Mouse (Mus musculus) neural tube, embryonic 14.5 days (tissue): Measurements from ENCODE around the gene Gpr107. TPM values are rescaled to one million over a fixed set of nuclear protein-coding genes. Genes with fewer than 3 reads are reported as not detected.
A peak's percentile ranks its signal among the peaks of the same experiment; 100 is the strongest.

Experiments
- ATAC-seq: fragments of 200-750 bp; cut with Nextera tagmentation; 2 replicates; pipeline ENCODE4 v1.8.0; 2017; ENCODE audit warnings: low read depth, mild to moderate bottlenecking, moderate TSS enrichment, moderate library complexity
- H3K27ac ChIP-seq: fragments of 300-500 bp; sonication (generic); 2 replicates; pipeline ENCODE4 v1.5.1; 2014; ENCODE audit warnings: low read depth, mild to moderate bottlenecking, control low read depth, low read length, moderate library complexity, mixed read lengths
- H3K27me3 ChIP-seq: fragments of 300-500 bp; sonication (generic); 2 replicates; pipeline ENCODE4 v1.6.1; 2014; ENCODE audit warnings: low read length; ENCODE audit not compliant: control insufficient read depth, insufficient read depth
- H3K36me3 ChIP-seq: fragments of 300-500 bp; sonication (generic); 2 replicates; pipeline ENCODE4 v1.6.1; 2014; ENCODE audit warnings: low read length, mixed read lengths; ENCODE audit not compliant: control insufficient read depth, insufficient read depth
- H3K4me1 ChIP-seq: fragments of 300-500 bp; sonication (generic); 2 replicates; pipeline ENCODE4 v1.6.1; 2014; ENCODE audit warnings: low read length; ENCODE audit not compliant: control insufficient read depth, insufficient read depth
- H3K4me2 ChIP-seq: fragments of 300-500 bp; sonication (generic); 2 replicates; pipeline ENCODE4 v1.6.1; 2014; ENCODE audit warnings: mild to moderate bottlenecking, low read depth, low read length, control low read depth
- H3K4me3 ChIP-seq: fragments of 300-500 bp; sonication (generic); 2 replicates; pipeline ENCODE4 v1.5.1; 2014; ENCODE audit warnings: low read depth, low read length, control low read depth, mixed read lengths
- H3K9ac ChIP-seq: fragments of 300-500 bp; sonication (generic); replicated peaks from 2 replicates; pipeline ENCODE4 v1.6.1; 2014; ENCODE audit warnings: low read depth, mild to moderate bottlenecking, control low read depth, low read length, mixed read lengths
- H3K9me3 ChIP-seq: fragments of 300-500 bp; sonication (generic); 2 replicates; pipeline ENCODE4 v1.6.1; 2016; ENCODE audit warnings: low read length; ENCODE audit not compliant: control insufficient read depth
- WGBS: fragments of 180-500 bp; shearing (Covaris S2); extraction: QIAGEN DNeasy Blood & Tissue Kit; methylation state at CpG from one replicate; pipeline ENCODE4 v1.1.7; 2014; 5-methylcytosine and 5-hydroxymethylcytosine counted together
- polyA plus RNA-seq: library from polyadenylated mRNA; unstranded; fragments of >200 nt; fragmentation: Nextera tagmentation; extraction: Ambion mirVana; gene quantifications from 2 replicates; pipeline ENCODE4 v1.2.1, GENCODE M21; 2014

The Gpr107 gene
- polyA plus RNA-seq, 1 experiment from 2014 or later: 24.2 TPM

DNA sequence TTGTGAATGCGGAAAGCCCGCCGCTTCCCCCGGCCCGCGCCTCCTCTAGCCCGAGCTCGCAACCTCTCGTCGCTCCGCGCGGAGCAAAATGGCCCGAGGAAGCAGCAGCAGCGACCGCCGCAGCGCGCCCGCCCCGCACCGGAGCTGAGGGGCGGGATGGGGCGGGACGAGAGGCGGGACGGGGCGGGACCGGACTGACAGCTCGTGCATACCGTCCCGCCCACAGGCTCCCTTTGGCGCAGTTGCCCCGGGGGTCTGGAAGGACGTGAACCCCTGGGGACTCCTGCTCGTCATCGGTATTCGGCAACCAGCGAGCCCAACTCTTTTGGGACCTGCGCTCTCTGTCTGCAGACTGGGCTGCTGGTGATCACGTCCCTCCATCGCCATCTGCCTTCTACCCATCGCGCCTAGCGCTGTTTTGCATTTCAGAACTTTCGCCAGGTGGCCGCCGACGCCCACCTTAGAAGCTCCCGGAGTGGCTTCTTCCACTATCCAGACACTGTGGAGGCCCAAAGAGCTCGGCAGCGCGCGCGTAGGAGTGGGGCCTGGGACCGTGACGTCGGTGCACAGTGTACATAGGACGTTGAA, 10.2 kb upstream of the Gpr107 start, which contains the start of gene Fnbp1:
Gene Fnbp1, minus strand, starts transcription at position 142 of the 588 bp plus-strand sequence.
- no peaks in the 10 kb centered on the region for H3K27me3 ChIP-seq
- H3K27ac ChIP-seq: peak within 1 kb of the TSS; percentile 85
- peak within 1 kb of the TSS; percentile 86 for H3K4me3 ChIP-seq
- H3K4me2 ChIP-seq: peak within 1 kb of the TSS; percentile 90
- H3K36me3 ChIP-seq: peaks cover 5% of the 10 kb centered on the region; the same call in 1 of the 2 replicates
- under 1% methylated on average over 46 of the region's 59 CpGs for WGBS
- peak within 1 kb of the TSS; percentile 90 for H3K9ac ChIP-seq
- peaks cover 11% of the 10 kb centered on the region; the same call in 1 of the 2 replicates for H3K4me1 ChIP-seq
- H3K9me3 ChIP-seq: no peaks in the 10 kb centered on the region
- peak; percentile 93 for ATAC-seq

DNA sequence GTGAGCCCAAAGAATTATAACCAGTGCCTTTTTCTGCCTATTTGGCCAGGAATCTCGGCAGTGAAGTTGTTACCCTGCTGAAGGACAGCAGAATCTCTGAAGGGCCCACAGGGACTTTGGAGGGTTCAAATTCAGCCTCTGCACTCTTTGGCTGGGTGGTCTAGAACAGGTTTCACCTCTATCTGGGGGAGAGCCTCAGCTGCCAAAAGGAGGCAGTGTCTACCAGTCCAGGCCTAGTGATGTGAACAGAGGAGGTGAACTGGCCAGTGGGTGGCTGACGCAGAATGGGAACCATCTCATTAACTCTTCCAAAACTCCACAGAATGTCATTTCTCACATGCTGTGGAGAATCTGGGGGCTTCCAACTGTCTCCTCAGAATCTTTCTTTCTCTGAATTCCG, 9.6 kb upstream of the Gpr107 start:
- Histone ChIP-seq H3K36me3 (peaks cover 5% of the 10 kb centered on the region; the same call in 1 of the 2 replicates), H3K27ac (no peak overlapping the region), H3K4me2 (peak overlapping the region; percentile 90), H3K4me1 (peaks cover 11% of the 10 kb centered on the region; the same call in 1 of the 2 replicates), H3K9ac (no peak overlapping the region; the same call in 1 of the 2 replicates), H3K9me3 (no peaks in the 10 kb centered on the region), H3K4me3 (peak overlapping the region; percentile 86; the same call in 1 of the 2 replicates), H3K27me3 (no peaks in the 10 kb centered on the region)
- ATAC-seq: no peak
- 28% methylated on average over 3 of the region's 3 CpGs for WGBS

DNA sequence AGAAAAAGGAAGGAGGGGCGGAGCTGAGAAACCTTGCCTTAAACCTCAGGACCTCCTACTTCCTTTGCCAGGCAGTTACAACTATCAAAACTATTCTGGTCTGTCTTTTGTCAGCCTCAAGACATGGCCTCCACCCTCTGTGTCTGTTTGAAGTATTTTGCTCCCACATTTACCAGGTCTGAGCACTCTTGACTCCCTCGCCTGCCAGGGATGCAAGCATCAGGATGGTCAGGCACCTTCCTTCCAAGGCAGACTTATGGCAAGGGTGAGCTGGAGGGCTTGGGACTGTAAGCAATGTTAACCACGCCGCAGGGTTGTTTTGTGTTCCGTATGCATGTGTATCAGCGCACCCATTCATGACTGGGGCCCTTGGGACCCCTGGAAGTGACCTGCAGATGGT, 8.8 kb upstream of the Gpr107 start:
- 78% methylated on average over 6 of the region's 6 CpGs for WGBS
- peaks cover 11% of the 10 kb centered on the region; the same call in 1 of the 2 replicates for H3K4me1 ChIP-seq
- ATAC-seq: no peak
- no peak overlapping the region for H3K27ac ChIP-seq
- H3K9me3 ChIP-seq: no peaks in the 10 kb centered on the region
- no peak overlapping the region for H3K4me3 ChIP-seq
- H3K27me3 ChIP-seq: no peaks in the 10 kb centered on the region
- H3K9ac ChIP-seq: no peak overlapping the region
- peaks cover 5% of the 10 kb centered on the region; the same call in 1 of the 2 replicates for H3K36me3 ChIP-seq
- H3K4me2 ChIP-seq: no peak overlapping the region

DNA sequence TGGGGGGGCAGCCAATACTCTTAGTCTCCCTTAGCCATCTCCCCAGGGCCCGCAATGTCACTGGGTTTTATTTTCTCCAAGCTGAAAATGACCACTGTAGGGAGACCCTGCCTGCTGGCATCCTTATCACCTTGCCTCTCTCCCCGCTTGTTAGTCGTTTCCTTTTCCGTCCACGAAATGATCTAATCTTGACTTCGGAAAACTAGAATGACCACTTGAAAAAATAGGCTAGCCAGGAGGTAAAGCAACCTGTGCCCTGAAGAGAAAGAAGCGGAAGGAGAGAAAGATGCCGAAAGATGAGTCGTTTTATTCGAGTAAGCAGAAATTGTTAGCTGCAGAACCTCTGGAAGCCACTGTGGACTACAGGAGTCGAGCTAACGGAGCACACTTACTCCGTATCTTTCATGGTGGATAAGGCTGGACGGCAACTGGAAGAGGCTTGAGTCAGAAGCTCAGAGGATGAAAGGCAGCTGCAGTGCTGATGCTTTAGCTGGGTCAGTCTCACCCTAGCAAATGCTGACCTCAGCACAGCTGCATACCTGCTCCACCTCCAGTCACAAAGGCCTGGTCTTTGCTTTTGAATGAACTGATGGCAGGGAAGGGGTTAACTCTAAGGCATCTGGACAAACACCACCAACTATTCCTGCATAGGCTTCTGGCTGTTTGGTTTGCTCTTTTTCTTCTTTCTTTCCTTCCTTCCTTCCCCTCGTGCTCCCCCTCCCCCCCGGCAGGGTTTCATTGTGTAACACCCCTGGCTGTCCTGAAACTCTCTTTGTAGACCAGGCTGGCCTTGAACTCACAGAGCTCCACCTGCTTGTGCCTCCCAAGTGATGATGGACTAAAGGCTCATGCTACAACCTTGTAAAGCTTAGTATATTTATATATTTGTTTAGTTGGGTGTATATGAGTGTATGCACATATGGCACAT, 8.1 kb upstream of the Gpr107 start:
- 84% methylated on average over 16 of the region's 16 CpGs for WGBS
- Histone ChIP-seq H3K27ac (no peak overlapping the region), H3K27me3 (no peaks in the 10 kb centered on the region), H3K4me1 (peaks cover 11% of the 10 kb centered on the region; the same call in 1 of the 2 replicates), H3K36me3 (peaks cover 5% of the 10 kb centered on the region; the same call in 1 of the 2 replicates), H3K4me3 (no peak overlapping the region), H3K9ac (no peak overlapping the region), H3K9me3 (no peaks in the 10 kb centered on the region), H3K4me2 (no peak overlapping the region)
- no peak for ATAC-seq

DNA sequence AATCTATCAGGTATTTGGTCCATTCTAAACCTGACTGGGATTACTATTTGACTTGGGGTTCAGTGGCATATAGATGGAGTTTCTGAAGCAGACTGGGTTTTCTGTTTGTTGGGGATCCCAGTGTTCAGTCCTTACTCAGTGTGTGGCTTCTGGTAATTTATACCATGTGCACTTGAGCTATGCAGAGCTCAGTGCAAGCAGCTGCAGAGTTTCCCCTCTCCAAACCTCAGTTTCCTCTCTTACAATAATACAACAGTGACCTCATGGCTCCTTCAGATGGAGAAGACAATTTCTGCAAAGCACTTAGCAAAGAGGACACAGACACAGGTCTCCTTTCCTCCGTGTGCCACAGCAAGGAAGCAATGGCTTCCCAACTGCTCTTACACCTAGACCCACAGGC, 7.2 kb upstream of the Gpr107 start:
- 93% methylated on average over 1 of the region's 1 CpGs for WGBS
- no peaks in the 10 kb centered on the region for H3K27me3 ChIP-seq
- no peak overlapping the region for H3K27ac ChIP-seq
- peaks cover 11% of the 10 kb centered on the region; the same call in 1 of the 2 replicates for H3K4me1 ChIP-seq
- ATAC-seq: no peak
- peaks cover 5% of the 10 kb centered on the region; the same call in 1 of the 2 replicates for H3K36me3 ChIP-seq
- H3K9me3 ChIP-seq: no peaks in the 10 kb centered on the region
- no peak overlapping the region for H3K4me3 ChIP-seq
- no peak overlapping the region for H3K4me2 ChIP-seq
- no peak overlapping the region for H3K9ac ChIP-seq

DNA sequence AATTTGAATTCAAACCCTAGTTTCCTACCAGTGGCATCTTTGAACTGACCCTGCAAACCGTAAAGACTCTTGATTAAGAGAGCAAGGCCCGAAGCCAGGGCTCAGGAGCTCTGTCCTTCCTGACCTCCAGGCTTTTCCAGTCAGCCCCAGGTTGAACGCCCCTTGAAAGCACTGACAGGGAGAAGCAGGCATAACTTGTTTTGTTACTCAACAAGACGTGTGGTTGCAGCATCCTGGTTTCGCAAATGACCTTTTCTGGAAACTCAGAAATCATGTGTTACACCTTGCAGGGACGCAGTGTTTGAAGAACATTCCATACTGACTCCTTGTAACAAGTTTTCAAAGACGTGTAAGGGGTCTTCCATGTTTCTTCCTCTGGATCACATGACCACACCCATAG, 5.1 kb upstream of the Gpr107 start:
- no peak overlapping the region for H3K4me2 ChIP-seq
- no peaks in the 10 kb centered on the region for H3K9me3 ChIP-seq
- H3K4me1 ChIP-seq: peaks cover 6% of the 10 kb centered on the region
- H3K27ac ChIP-seq: no peak overlapping the region
- no peaks in the 10 kb centered on the region for H3K27me3 ChIP-seq
- peaks cover 5% of the 10 kb centered on the region; the same call in 1 of the 2 replicates for H3K36me3 ChIP-seq
- no peak overlapping the region for H3K9ac ChIP-seq
- ATAC-seq: no peak
- WGBS: 89% methylated on average over 7 of the region's 7 CpGs
- no peak overlapping the region for H3K4me3 ChIP-seq

DNA sequence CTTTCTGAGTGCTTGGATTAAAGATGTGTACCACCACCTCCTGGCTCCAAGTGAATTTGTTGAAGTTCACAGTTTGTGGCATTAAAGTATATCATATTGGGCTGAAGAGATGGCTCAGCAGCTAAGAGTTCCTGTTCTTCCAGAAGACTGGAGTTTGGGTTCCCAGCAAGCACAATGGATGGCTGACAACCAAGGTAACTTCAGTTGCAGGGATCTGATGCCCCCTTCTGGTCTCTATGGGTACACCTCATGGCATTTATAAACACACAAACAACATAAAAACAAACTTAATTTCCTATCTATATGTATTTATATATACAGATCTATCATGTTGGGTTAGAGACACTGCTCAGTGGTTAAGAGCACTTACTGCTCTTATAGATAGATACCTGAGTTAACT, 1.4 kb upstream of the Gpr107 start:
- H3K27me3 ChIP-seq: no peaks in the 10 kb centered on the region
- no peak overlapping the region for H3K4me2 ChIP-seq
- H3K27ac ChIP-seq: no peak overlapping the region
- ATAC-seq: no peak
- peaks cover 5% of the 10 kb centered on the region; the same call in 1 of the 2 replicates for H3K36me3 ChIP-seq
- H3K9ac ChIP-seq: no peak overlapping the region
- H3K4me1 ChIP-seq: peaks cover 16% of the 10 kb centered on the region
- H3K4me3 ChIP-seq: no peak overlapping the region
- H3K9me3 ChIP-seq: no peaks in the 10 kb centered on the region

DNA sequence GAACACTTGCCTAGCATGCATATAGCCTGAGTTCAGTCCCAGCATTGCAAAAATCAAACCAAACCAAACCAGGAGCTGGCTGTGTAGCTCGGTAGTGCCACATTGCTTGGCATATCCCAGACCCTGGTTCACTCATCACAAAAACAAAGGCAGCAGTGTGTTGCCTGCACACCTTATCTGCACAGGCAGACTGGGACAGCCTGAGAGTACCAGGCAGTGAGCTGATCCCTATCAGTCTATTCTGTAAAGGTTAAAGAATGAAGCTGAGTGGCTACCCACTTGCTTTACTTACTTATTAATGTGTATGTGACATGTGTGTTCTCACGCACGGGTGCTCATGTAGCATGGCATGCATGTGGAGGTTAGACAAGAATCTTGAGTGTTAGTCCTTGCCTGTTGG, 4.7 kb downstream of the Gpr107 start:
- Histone ChIP-seq H3K9ac (no peak overlapping the region), H3K36me3 (no peaks in the 10 kb centered on the region), H3K4me2 (no peak overlapping the region), H3K4me3 (no peak overlapping the region), H3K27me3 (no peaks in the 10 kb centered on the region), H3K9me3 (no peaks in the 10 kb centered on the region), H3K4me1 (peaks cover 10% of the 10 kb centered on the region), H3K27ac (no peak overlapping the region)
- 85% methylated on average over 3 of the region's 3 CpGs for WGBS
- no peak for ATAC-seq
